Mouse (Mus musculus) heart, postnatal 4 days (tissue): ENCODE data around the gene Ggt6. TPM values are rescaled to one million over a fixed set of nuclear protein-coding genes. Genes with fewer than 3 reads are reported as not detected.
"Not testable (repeated sequence)": the region's sequence is repeated elsewhere in the genome, so short reads cannot be mapped to it uniquely, and the experiment has no call there.

ENCODE experiments used
- DNase-seq: peaks from one replicate; pipeline ENCODE4 v3.0.0; 2021
- total RNA-seq, 2 experiments: library from RNA; stranded (reverse); gene quantifications; 2 replicates each; pipeline ENCODE4 v1.2.3; 2021

Ggt6 gene
- total RNA-seq, 2 experiments from 2014 or later, result not detected

GRCm38 (mm10) chr11:72411093-72411921, 24.0 kb upstream of the Ggt6 start, which contains the start of gene Smtnl2:
Gene Smtnl2 (minus strand): TSS chr11:72411713.
- DNase-seq, result peak; percentile 96

GRCm38 (mm10) chr11:72411945-72412344, 23.4 kb upstream of the Ggt6 start:
- no peak for DNase-seq

GRCm38 (mm10) chr11:72413016-72413415, 22.3 kb upstream of the Ggt6 start:
- DNase-seq, result peak; percentile 77

- DNase-seq, result no peak
These were observed 21.6 kb upstream of the Ggt6 start for GRCm38 (mm10) chr11:72413601-72414190.

GRCm38 (mm10) chr11:72415155-72415554, 20.2 kb upstream of the Ggt6 start:
- no peak for DNase-seq

GRCm38 (mm10) chr11:72416666-72417065, 18.7 kb upstream of the Ggt6 start:
- peak; percentile 71 for DNase-seq

GRCm38 (mm10) chr11:72417376-72417775, 17.9 kb upstream of the Ggt6 start:
- peak; percentile 27 for DNase-seq

GRCm38 (mm10) chr11:72418227-72418626, 17.1 kb upstream of the Ggt6 start:
- DNase-seq, result peak; percentile 54

GRCm38 (mm10) chr11:72419006-72419405, 16.3 kb upstream of the Ggt6 start:
- no peak for DNase-seq

- DNase-seq, result no peak
These were observed 14.7 kb upstream of the Ggt6 start for GRCm38 (mm10) chr11:72420460-72421122.

GRCm38 (mm10) chr11:72421518-72422278, 13.6 kb upstream of the Ggt6 start:
- DNase-seq, result no peak

GRCm38 (mm10) chr11:72423686-72424085, 11.6 kb upstream of the Ggt6 start:
- DNase-seq, result no peak

- DNase-seq, result no peak
These were observed 10.1 kb upstream of the Ggt6 start for GRCm38 (mm10) chr11:72425201-72425600.

- DNase-seq, result no peak
These were observed 8.4 kb upstream of the Ggt6 start for GRCm38 (mm10) chr11:72426884-72427283.

GRCm38 (mm10) chr11:72428694-72429093, 6.6 kb upstream of the Ggt6 start:
- DNase-seq, result peak; percentile 94

GRCm38 (mm10) chr11:72429288-72429690, 6.0 kb upstream of the Ggt6 start:
- peak; percentile 87 for DNase-seq

GRCm38 (mm10) chr11:72430311-72431068, 4.8 kb upstream of the Ggt6 start:
- DNase-seq, result not testable (repeated sequence)

- peak; percentile 60 for DNase-seq
These were observed 344 bp downstream of the Ggt6 start for GRCm38 (mm10) chr11:72435694-72436045.

- peak; percentile 67 for DNase-seq
These were observed 945 bp downstream of the Ggt6 start for GRCm38 (mm10) chr11:72436271-72436670.

- DNase-seq, result no peak
These were observed 1.7 kb downstream of the Ggt6 start for GRCm38 (mm10) chr11:72436756-72437650.

GRCm38 (mm10) chr11:72438411-72438810, 3.1 kb downstream of the Ggt6 start:
- DNase-seq, result no peak
